Mouse (Mus musculus) erythroblast, embryonic 14.5 days (primary cell): ENCODE measurements around the gene Coq5.

Experiments used
- GATA1 ChIP-seq: IDR thresholded peaks from 2 replicates; pipeline ENCODE4 v1.6.1; 2012; ENCODE audit warnings: low read length, inconsistent platforms, mixed read lengths
- TAL1 ChIP-seq: IDR thresholded peaks from 3 replicates; pipeline ENCODE4 v1.6.1; 2012; ENCODE audit warnings: low read length, inconsistent platforms, mixed read lengths

GRCm38 (mm10) chr5:115231552-115232120 is 47.8 kb upstream of the Coq5 start:
- TF ChIP-seq GATA1 (no peak), TAL1 (no peak)
